Mouse (Mus musculus) MEL (cell line): Measurements from ENCODE around the gene Olfr67.

Experiments
- CHD2 ChIP-seq: IDR thresholded peaks from 2 replicates; pipeline ENCODE4 v1.6.1; 2011; ENCODE audit warnings: low read length, improper control_type of control experiment
- CTCF ChIP-seq, 3 experiments: IDR thresholded peaks in 2 of 3; conservative IDR thresholded peaks in 1 of 3; 2 replicates each; pipeline ENCODE4 v1.5.1; 2011 to 2012; ENCODE audit warnings: low read length in 3 of 3, low read depth in 2 of 3, mild to moderate bottlenecking in 2 of 3, improper control_type of control experiment in 1 of 3, inconsistent platforms in 1 of 3, mixed read lengths in 1 of 3, moderate library complexity in 1 of 3; ENCODE audit not compliant: control insufficient read depth in 1 of 3, insufficient read depth in 1 of 3, poor library complexity in 1 of 3, severe bottlenecking in 1 of 3
- HCFC1 ChIP-seq: IDR thresholded peaks from 2 replicates; pipeline ENCODE4 v1.6.1; 2012; ENCODE audit warnings: low read depth, mild to moderate bottlenecking, inconsistent platforms, low read length, improper control_type of control experiment, moderate library complexity
- MAX ChIP-seq: IDR thresholded peaks from 2 replicates; pipeline ENCODE4 v1.6.1; 2011; ENCODE audit warnings: low read length, improper control_type of control experiment
- MAZ ChIP-seq: IDR thresholded peaks from 2 replicates; pipeline ENCODE4 v1.6.1; 2012; ENCODE audit warnings: low read depth, mild to moderate bottlenecking, inconsistent platforms, low read length, improper control_type of control experiment
- NRF1 ChIP-seq: IDR thresholded peaks from 2 replicates; pipeline ENCODE4 v1.6.1; 2014; ENCODE audit warnings: low read depth, mild to moderate bottlenecking, inconsistent platforms, low read length, improper control_type of control experiment, moderate library complexity; ENCODE audit not compliant: poor library complexity, insufficient read depth, severe bottlenecking
- POLR2A ChIP-seq, 2 experiments: IDR thresholded peaks; 2 replicates each; pipeline ENCODE4 v1.6.1; 2011 to 2012; ENCODE audit warnings: low read length in 2 of 2, mild to moderate bottlenecking in 2 of 2, control low read depth in 1 of 2, improper control_type of control experiment in 1 of 2, low read depth in 1 of 2, moderate library complexity in 1 of 2; ENCODE audit not compliant: control insufficient read depth in 1 of 2, insufficient read depth in 1 of 2, poor library complexity in 1 of 2
- SIN3A ChIP-seq: IDR thresholded peaks from 2 replicates; pipeline ENCODE4 v1.6.1; 2012; ENCODE audit warnings: low read length, improper control_type of control experiment, inconsistent platforms
- TAL1 ChIP-seq: IDR thresholded peaks from 2 replicates; pipeline ENCODE4 v1.6.1; 2012; ENCODE audit warnings: mild to moderate bottlenecking, inconsistent platforms, low read length, moderate library complexity, mixed read lengths
- TCF12 ChIP-seq: IDR thresholded peaks from 2 replicates; pipeline ENCODE4 v1.6.1; 2014; ENCODE audit warnings: low read depth, mild to moderate bottlenecking, inconsistent platforms, low read length, improper control_type of control experiment, moderate library complexity
- USF1 ChIP-seq: IDR thresholded peaks from 2 replicates; pipeline ENCODE4 v1.6.1; 2014; ENCODE audit warnings: low read depth, mild to moderate bottlenecking, inconsistent platforms, low read length, improper control_type of control experiment, moderate library complexity
- ZMIZ1 ChIP-seq: IDR thresholded peaks from 2 replicates; pipeline ENCODE4 v1.6.1; 2012; ENCODE audit warnings: low read depth, mild to moderate bottlenecking, inconsistent platforms, low read length, improper control_type of control experiment, moderate library complexity

DNA sequence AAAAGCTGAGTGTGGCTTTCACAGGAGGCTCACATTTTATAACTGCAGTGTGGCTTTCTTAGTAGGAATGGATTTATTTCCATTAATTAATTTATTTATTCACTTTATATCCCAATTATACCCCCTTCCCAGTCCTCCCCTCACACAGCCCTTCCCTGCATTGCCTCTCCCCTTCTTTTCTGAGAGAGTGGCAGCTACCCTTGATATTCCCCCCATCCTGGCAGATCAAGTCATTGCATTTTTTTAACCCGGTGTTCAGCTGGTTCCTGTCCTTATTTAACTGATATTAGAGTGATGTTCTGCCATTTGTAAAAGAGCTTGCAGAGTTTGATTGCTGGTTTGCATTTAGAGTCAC is 18.2 kb upstream of the Olfr67 start:
- TF ChIP-seq CHD2 (no peak), TCF12 (no peak), MAZ (no peak), POLR2A (IDR thresholded peaks at IDR 0.05; ENCODE audit: control insufficient read depth in 1 of 2, insufficient read depth in 1 of 2, low read depth in 1 of 2, low read length in 2 of 2, poor library complexity in 1 of 2) (no peak), NRF1 (no peak), CTCF (IDR thresholded peaks at IDR 0.05 in 2 of 3, conservative IDR thresholded peaks at IDR 0.05 in 1 of 3; ENCODE audit: control insufficient read depth in 1 of 3, insufficient read depth in 1 of 3, low read depth in 2 of 3, low read length in 3 of 3, poor library complexity in 1 of 3, severe bottlenecking in 1 of 3) (no peak), MAX (no peak), ZMIZ1 (no peak), HCFC1 (no peak), USF1 (no peak), TAL1 (no peak), SIN3A (peak; percentile 17; the same call in 1 of the 2 replicates)
